21 mouse cellular contexts compared by ENCODE assay signal in genomic region chr4:143055371-143055770, GRCm38 (mm10).
DNase-seq lines count a peak whose midpoint lies in the region; ATAC-seq and TF ChIP-seq lines count a peak whose summit lies in the region.
"Had no signal": no experiment of that assay in that cellular context is flagged by ENCODE, and none has a peak within 500 bp of the region (broad histone marks: within the 10 kb centered on the region; RNA-seq: fewer than 3 reads in every experiment).

No protein-coding gene starts in this region.

- H3K9me3 ChIP-seq in hindbrain, postnatal 0 days (ENCODE audit: low read length): no peaks in the 10 kb centered on the region
- no peaks in the 10 kb centered on the region for H3K9me3 ChIP-seq in hindbrain, embryonic 10.5 days
- H3K9me3 ChIP-seq in stomach, embryonic 15.5 days: no peaks in the 10 kb centered on the region
- H3K9me3 ChIP-seq: limb, embryonic 15.5 days; midbrain, embryonic 12.5 days; neural tube, embryonic 15.5 days had no signal

- H3K27me3 ChIP-seq in hindbrain, postnatal 0 days (ENCODE audit: insufficient read depth, low read length): no peaks in the 10 kb centered on the region
- H3K27me3 ChIP-seq in hindbrain, embryonic 10.5 days (ENCODE audit: insufficient read depth, poor library complexity, severe bottlenecking): no peaks in the 10 kb centered on the region
- H3K27me3 ChIP-seq in stomach, embryonic 15.5 days (replicated peaks): no peaks in the 10 kb centered on the region
- H3K27me3 ChIP-seq: limb, embryonic 15.5 days; midbrain, embryonic 12.5 days; neural tube, embryonic 15.5 days; Patski had no signal

- H3K4me3 ChIP-seq in hindbrain, postnatal 0 days (ENCODE audit: low read length): no peak overlapping the region
- H3K4me3 ChIP-seq in hindbrain, embryonic 10.5 days: no peak overlapping the region
- H3K4me3 ChIP-seq in stomach, embryonic 15.5 days (replicated peaks): no peak overlapping the region
- H3K4me3 ChIP-seq in left cerebral cortex, adult 2 months: no peak overlapping the region
- H3K4me3 ChIP-seq: gastrocnemius, adult 2 months; limb, embryonic 15.5 days; midbrain, embryonic 12.5 days; myocyte; neural tube, embryonic 15.5 days had no signal

- intact Hi-C loops in left cerebral cortex, adult 2 months (cut with DNase I): no loop called here

- H3K36me3 ChIP-seq in hindbrain, postnatal 0 days (ENCODE audit: insufficient read depth, low read length): no peaks in the 10 kb centered on the region
- no peaks in the 10 kb centered on the region for H3K36me3 ChIP-seq in hindbrain, embryonic 10.5 days
- no peaks in the 10 kb centered on the region for H3K36me3 ChIP-seq in stomach, embryonic 15.5 days
- H3K36me3 ChIP-seq: limb, embryonic 15.5 days; midbrain, embryonic 12.5 days; neural tube, embryonic 15.5 days had no signal

- ATAC-seq in hindbrain, postnatal 0 days: 0 out of 2 replicates have a peak, but pooled peaks have one; percentile 38
- ATAC-seq in stomach, embryonic 15.5 days (ENCODE audit: insufficient read depth, low FRiP score, low read depth): peak; percentile 39; the same call in 1 of the 2 replicates
- ATAC-seq: CD4-positive, CD25-positive, alpha-beta regulatory T cell, adult 4 months; liver, postnatal 0 days; Patski had no signal

- no peak overlapping the region for H3K9ac ChIP-seq in hindbrain, postnatal 0 days (replicated peaks; ENCODE audit: low read length)
- H3K9ac ChIP-seq in stomach, embryonic 15.5 days: no peak overlapping the region
- H3K9ac ChIP-seq: limb, embryonic 15.5 days; liver, postnatal 0 days; midbrain, embryonic 12.5 days; neural tube, embryonic 15.5 days had no signal

- 68% methylated on average over 7 of the region's 7 CpGs for WGBS in hindbrain, postnatal 0 days
- 89% methylated on average over 7 of the region's 7 CpGs for WGBS in hindbrain, embryonic 10.5 days
- 76% methylated on average over 7 of the region's 7 CpGs for WGBS in stomach, embryonic 15.5 days

- no peak overlapping the region for H3K4me2 ChIP-seq in hindbrain, postnatal 0 days (ENCODE audit: low read depth, low read length)
- no peak overlapping the region for H3K4me2 ChIP-seq in stomach, embryonic 15.5 days
- H3K4me2 ChIP-seq: limb, embryonic 15.5 days; midbrain, embryonic 12.5 days; neural tube, embryonic 15.5 days had no signal

- no peaks in the 10 kb centered on the region for H3K4me1 ChIP-seq in hindbrain, postnatal 0 days (ENCODE audit: insufficient read depth, low read length)
- no peaks in the 10 kb centered on the region; the same call in 1 of the 2 replicates for H3K4me1 ChIP-seq in hindbrain, embryonic 10.5 days (replicated peaks)
- H3K4me1 ChIP-seq in stomach, embryonic 15.5 days: no peaks in the 10 kb centered on the region
- H3K4me1 ChIP-seq: limb, embryonic 15.5 days; midbrain, embryonic 12.5 days; neural tube, embryonic 15.5 days had no signal

- TF ChIP-seq CTCF in hindbrain, postnatal 0 days (IDR thresholded peaks at IDR 0.05; ENCODE audit: low read depth): no peak
- TF ChIP-seq CTCF in left cerebral cortex, adult 2 months (IDR thresholded peaks at IDR 0.05): no peak

- H3K27ac ChIP-seq in hindbrain, postnatal 0 days: no peak overlapping the region
- no peak overlapping the region for H3K27ac ChIP-seq in hindbrain, embryonic 10.5 days
- H3K27ac ChIP-seq in stomach, embryonic 15.5 days: no peak overlapping the region
- no peak overlapping the region for H3K27ac ChIP-seq in left cerebral cortex, adult 2 months
- H3K27ac ChIP-seq: gastrocnemius, adult 2 months; limb, embryonic 15.5 days; midbrain, embryonic 12.5 days; neural tube, embryonic 15.5 days had no signal

- DNase-seq in adrenal gland, postnatal 10 days: peak; percentile 20
- DNase-seq in adrenal gland, adult 18-20 months (ENCODE audit: low spot score in 2 of 2): no peak
- peak; percentile 18 for DNase-seq in hindbrain, postnatal 0 days (ENCODE audit: low spot score)
- DNase-seq in hindbrain, embryonic 10.5 days (ENCODE audit: low spot score): no peak
- DNase-seq in cerebellum, adult 8-10 months: peak; percentile 19
- DNase-seq in left cerebral cortex, adult 2 months (ENCODE audit: extremely low spot score in 1 of 2, low spot score in 2 of 2): no peak
- DNase-seq: gastrocnemius, adult 2 months; heart, postnatal 4 days; kidney, adult 8-10 months; kidney, postnatal 14 days; liver, postnatal 0 days; lung, postnatal 10 days; right cerebral cortex, postnatal 4 days; thymus, postnatal 14 days had no signal

Comparison
In these comparisons a context has a peak if more than half of its experiments do, and no peak if none do; other contexts are left out.
1. DNase-seq: peak in adrenal gland, postnatal 10 days (single experiment), hindbrain, postnatal 0 days (single experiment) and cerebellum, adult 8-10 months (single experiment); none in adrenal gland, adult 18-20 months (0 of 2), hindbrain, embryonic 10.5 days (single experiment) and left cerebral cortex, adult 2 months (0 of 2).